Mouse (Mus musculus) neural tube, embryonic 13.5 days (tissue): ENCODE results near the gene Gm20388. TPM values are rescaled to one million over a fixed set of nuclear protein-coding genes. Genes with fewer than 3 reads are reported as not detected.

Experiments used
- ATAC-seq: fragments of 200-750 bp; cut with Nextera tagmentation; 2 replicates; pipeline ENCODE4 v1.8.0; 2017; ENCODE audit warnings: low read depth, mild to moderate bottlenecking, moderate TSS enrichment, moderate library complexity
- H3K27ac ChIP-seq: fragments of 300-500 bp; sonication (generic); replicated peaks from 2 replicates; pipeline ENCODE4 v1.5.1; 2015; ENCODE audit warnings: moderate library complexity, mild to moderate bottlenecking, inconsistent platforms
- H3K27me3 ChIP-seq: fragments of 300-500 bp; sonication (generic); 2 replicates; pipeline ENCODE4 v1.6.1; 2015; ENCODE audit warnings: mild to moderate bottlenecking, inconsistent platforms
- H3K36me3 ChIP-seq: fragments of 300-500 bp; sonication (generic); 2 replicates; pipeline ENCODE4 v1.6.1; 2015; ENCODE audit warnings: mild to moderate bottlenecking, inconsistent platforms
- H3K4me1 ChIP-seq: fragments of 300-500 bp; sonication (generic); replicated peaks from 2 replicates; pipeline ENCODE4 v1.6.1; 2015; ENCODE audit warnings: inconsistent platforms
- H3K4me2 ChIP-seq: fragments of 300-500 bp; sonication (generic); 2 replicates; pipeline ENCODE4 v1.6.1; 2015; ENCODE audit warnings: inconsistent platforms, mild to moderate bottlenecking, moderate library complexity
- H3K4me3 ChIP-seq: fragments of 300-500 bp; sonication (generic); 2 replicates; pipeline ENCODE4 v1.5.1; 2015; ENCODE audit warnings: mild to moderate bottlenecking, inconsistent platforms
- H3K9ac ChIP-seq: fragments of 300-500 bp; sonication (generic); 2 replicates; pipeline ENCODE4 v1.6.1; 2015; ENCODE audit warnings: moderate library complexity, mild to moderate bottlenecking, inconsistent platforms
- H3K9me3 ChIP-seq: fragments of 300-500 bp; sonication (generic); 2 replicates; pipeline ENCODE4 v1.6.1; 2016; ENCODE audit warnings: inconsistent platforms
- WGBS: fragments of 180-500 bp; shearing (Covaris S2); methylation state at CpG from one replicate; pipeline ENCODE4 v1.1.7; 2015; 5-methylcytosine and 5-hydroxymethylcytosine counted together
- polyA plus RNA-seq: library from polyadenylated mRNA; unstranded; fragments of >200 nt; fragmentation: Nextera tagmentation; extraction: Ambion mirVana; gene quantifications from 2 replicates; pipeline ENCODE4 v1.2.1, GENCODE M21; 2015

The Gm20388 gene
- polyA plus RNA-seq, 1 experiment from 2014 or later = 0.27 TPM

DNA sequence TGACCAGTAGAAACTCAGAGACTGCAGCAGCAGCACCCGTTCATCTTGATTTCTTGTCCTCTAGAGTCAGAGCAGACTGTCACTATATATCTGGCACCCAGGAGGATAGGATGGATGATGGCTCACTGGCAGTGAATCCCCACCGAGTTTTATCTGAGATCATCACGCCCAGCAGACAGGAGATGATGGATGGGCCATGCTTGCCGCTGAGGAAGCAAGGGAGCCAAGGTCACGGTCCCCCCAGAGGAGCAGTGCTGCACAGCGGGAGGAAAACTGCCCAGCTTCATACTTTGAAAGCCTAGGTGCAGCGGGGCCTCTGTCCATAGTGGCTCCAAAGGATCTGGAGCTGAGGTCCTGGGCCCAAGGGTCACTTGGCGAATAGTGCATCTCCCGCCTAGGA is 2122.1 kb downstream of the Gm20388 start:
- H3K27me3 ChIP-seq = no peaks in the 10 kb centered on the region
- peak overlapping the region; percentile 41; the same call in 1 of the 2 replicates for H3K9ac ChIP-seq
- H3K4me3 ChIP-seq = no peak overlapping the region
- no peaks in the 10 kb centered on the region for H3K9me3 ChIP-seq
- peak overlapping the region; percentile 71; the same call in 1 of the 2 replicates for H3K27ac ChIP-seq
- 0 out of 2 replicates have a peak, but pooled peaks cover 3% of the 10 kb centered on the region for H3K36me3 ChIP-seq
- ATAC-seq = peak; percentile 17; the same call in 1 of the 2 replicates
- H3K4me2 ChIP-seq = no peak overlapping the region
- H3K4me1 ChIP-seq = peaks cover 34% of the 10 kb centered on the region
- WGBS = 51% methylated on average over 9 of the region's 9 CpGs

DNA sequence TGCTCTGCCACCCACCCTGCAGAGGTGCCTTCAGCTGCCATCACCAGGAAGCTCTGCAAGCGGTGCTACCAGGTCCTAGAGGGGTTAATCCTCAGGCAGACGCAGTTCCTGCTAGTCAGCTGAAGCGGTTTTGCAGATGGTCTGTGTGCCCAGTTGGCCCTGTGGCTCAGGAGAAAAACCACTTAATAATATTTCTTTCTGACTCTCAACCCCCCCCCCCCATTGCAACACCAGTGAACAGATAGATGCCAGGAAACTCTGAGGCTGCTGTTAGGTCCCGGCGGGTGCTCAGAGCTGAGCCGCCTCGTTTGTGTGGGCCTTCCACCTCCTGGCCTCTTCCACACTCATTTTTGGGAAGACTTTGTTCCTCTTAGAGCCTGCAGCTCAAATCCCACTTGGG is 2124.9 kb downstream of the Gm20388 start:
- no peaks in the 10 kb centered on the region for H3K27me3 ChIP-seq
- H3K4me3 ChIP-seq = no peak overlapping the region
- no peak overlapping the region for H3K27ac ChIP-seq
- 82% methylated on average over 7 of the region's 7 CpGs for WGBS
- no peaks in the 10 kb centered on the region for H3K9me3 ChIP-seq
- H3K4me1 ChIP-seq = peaks cover 26% of the 10 kb centered on the region
- no peak overlapping the region for H3K4me2 ChIP-seq
- H3K36me3 ChIP-seq = no peaks in the 10 kb centered on the region
- H3K9ac ChIP-seq = no peak overlapping the region
- ATAC-seq = no peak

GRCm38 (mm10) chr8:122036325-122036724 is 2125.7 kb downstream of the Gm20388 start:
- WGBS = 86% methylated on average over 6 of the region's 6 CpGs

GRCm38 (mm10) chr8:122037279-122037678 is 2126.6 kb downstream of the Gm20388 start:
- no peaks in the 10 kb centered on the region for H3K27me3 ChIP-seq
- WGBS = 65% methylated on average over 7 of the region's 7 CpGs

More at GRCm38 (mm10) chr8:122036325-122036724, 2125.7 kb downstream of the Gm20388 start:
- no peak overlapping the region for H3K9ac ChIP-seq
- peaks cover 18% of the 10 kb centered on the region for H3K4me1 ChIP-seq
- no peaks in the 10 kb centered on the region for H3K9me3 ChIP-seq
- no peak overlapping the region for H3K27ac ChIP-seq
- H3K27me3 ChIP-seq = no peaks in the 10 kb centered on the region
- H3K36me3 ChIP-seq = no peaks in the 10 kb centered on the region
- ATAC-seq = no peak
- no peak overlapping the region for H3K4me2 ChIP-seq
- no peak overlapping the region for H3K4me3 ChIP-seq

DNA sequence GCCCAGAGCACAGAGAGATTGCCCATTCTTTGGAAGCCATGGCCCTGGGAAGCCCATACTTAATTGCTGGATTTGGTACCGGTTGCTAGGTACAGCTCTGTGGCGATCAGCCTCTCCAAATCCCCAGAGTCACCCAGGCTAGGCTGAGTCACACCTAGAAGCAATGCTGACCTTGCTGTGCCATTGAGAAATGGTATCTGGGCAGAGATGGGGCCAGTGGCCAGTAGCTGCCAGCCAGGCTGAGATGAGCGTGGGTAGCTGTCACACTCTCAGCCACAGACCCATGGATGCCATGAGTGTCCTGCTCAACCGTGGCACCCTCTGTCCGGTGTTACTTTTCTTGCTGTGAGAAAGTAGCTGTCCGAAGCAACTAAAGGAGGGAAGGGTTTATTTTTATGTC is 2127.4 kb downstream of the Gm20388 start:
- no peak overlapping the region for H3K9ac ChIP-seq
- H3K27me3 ChIP-seq = no peaks in the 10 kb centered on the region
- no peak overlapping the region for H3K4me2 ChIP-seq
- H3K36me3 ChIP-seq = no peaks in the 10 kb centered on the region
- no peak for ATAC-seq
- WGBS = 94% methylated on average over 6 of the region's 6 CpGs
- no peak overlapping the region for H3K4me3 ChIP-seq
- 0 out of 2 replicates have a peak, but pooled peaks cover under 1% of the 10 kb centered on the region for H3K4me1 ChIP-seq
- H3K27ac ChIP-seq = no peak overlapping the region
- H3K9me3 ChIP-seq = no peaks in the 10 kb centered on the region

More at GRCm38 (mm10) chr8:122037279-122037678, 2126.6 kb downstream of the Gm20388 start:
- ATAC-seq = no peak
- Histone ChIP-seq H3K36me3 (no peaks in the 10 kb centered on the region), H3K4me2 (no peak overlapping the region), H3K27ac (no peak overlapping the region), H3K9ac (no peak overlapping the region), H3K4me1 (peaks cover 8% of the 10 kb centered on the region), H3K4me3 (no peak overlapping the region), H3K9me3 (no peaks in the 10 kb centered on the region)

- H3K4me1 ChIP-seq = no peaks in the 10 kb centered on the region
- H3K4me2 ChIP-seq = no peak overlapping the region
- H3K4me3 ChIP-seq = no peak overlapping the region
- H3K9me3 ChIP-seq = no peaks in the 10 kb centered on the region
- no peaks in the 10 kb centered on the region for H3K27me3 ChIP-seq
- no peaks in the 10 kb centered on the region for H3K36me3 ChIP-seq
- no peak overlapping the region for H3K27ac ChIP-seq
- no peak for ATAC-seq
- no peak overlapping the region for H3K9ac ChIP-seq
- 87% methylated on average over 4 of the region's 4 CpGs for WGBS
Observed at GRCm38 (mm10) chr8:122039452-122039851, 2128.8 kb downstream of the Gm20388 start.

DNA sequence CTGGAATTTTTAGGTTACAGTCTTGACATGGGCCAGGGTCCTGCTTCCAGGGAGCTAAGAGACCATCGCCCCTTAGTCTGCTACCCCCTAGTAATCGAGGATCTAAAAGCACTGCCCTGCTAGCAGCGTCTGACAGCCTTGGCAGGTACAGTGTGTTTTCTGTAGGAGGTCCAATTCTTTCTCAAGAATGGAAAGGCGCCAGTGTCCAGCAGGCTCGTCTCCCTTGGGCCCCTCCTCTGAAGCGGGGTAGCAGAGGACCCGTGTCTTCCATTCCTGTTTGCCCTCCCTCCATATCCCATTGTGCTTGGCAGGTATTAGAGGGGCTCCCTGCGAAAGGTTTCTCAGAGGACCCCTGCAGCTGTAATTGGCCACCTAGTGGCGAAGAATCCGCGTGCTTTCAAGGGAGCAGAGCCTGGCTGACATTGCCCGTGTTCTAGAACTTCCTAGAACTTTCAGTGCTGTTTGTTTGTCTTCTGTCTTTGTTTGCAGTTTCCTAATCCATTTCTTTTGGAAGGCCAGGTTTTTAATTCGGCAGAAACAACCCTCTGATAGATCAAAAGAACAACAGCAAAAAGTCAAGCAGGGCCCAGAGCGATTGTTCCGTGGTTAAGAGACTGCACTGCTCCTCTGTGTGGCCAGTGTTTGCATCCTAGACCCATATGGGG is 2136.7 kb downstream of the Gm20388 start:
- Histone ChIP-seq H3K9ac (no peak overlapping the region), H3K36me3 (no peaks in the 10 kb centered on the region), H3K4me2 (no peak overlapping the region), H3K4me3 (no peak overlapping the region), H3K27me3 (no peaks in the 10 kb centered on the region), H3K27ac (no peak overlapping the region), H3K9me3 (no peaks in the 10 kb centered on the region), H3K4me1 (0 out of 2 replicates have a peak, but pooled peaks cover 9% of the 10 kb centered on the region)
- WGBS = 65% methylated on average over 15 of the region's 15 CpGs
- no peak for ATAC-seq

- no peak for ATAC-seq
- H3K4me3 ChIP-seq = no peak overlapping the region
- 85% methylated on average over 4 of the region's 4 CpGs for WGBS
- no peak overlapping the region for H3K4me2 ChIP-seq
- H3K9ac ChIP-seq = no peak overlapping the region
- H3K27me3 ChIP-seq = no peaks in the 10 kb centered on the region
- peaks cover 10% of the 10 kb centered on the region; the same call in 1 of the 2 replicates for H3K4me1 ChIP-seq
- H3K36me3 ChIP-seq = no peaks in the 10 kb centered on the region
- H3K9me3 ChIP-seq = no peaks in the 10 kb centered on the region
- 0 out of 2 replicates have a peak overlapping the region, but pooled peaks have one; percentile 33 for H3K27ac ChIP-seq
Observed at GRCm38 (mm10) chr8:122049266-122049665, 2138.6 kb downstream of the Gm20388 start.

DNA sequence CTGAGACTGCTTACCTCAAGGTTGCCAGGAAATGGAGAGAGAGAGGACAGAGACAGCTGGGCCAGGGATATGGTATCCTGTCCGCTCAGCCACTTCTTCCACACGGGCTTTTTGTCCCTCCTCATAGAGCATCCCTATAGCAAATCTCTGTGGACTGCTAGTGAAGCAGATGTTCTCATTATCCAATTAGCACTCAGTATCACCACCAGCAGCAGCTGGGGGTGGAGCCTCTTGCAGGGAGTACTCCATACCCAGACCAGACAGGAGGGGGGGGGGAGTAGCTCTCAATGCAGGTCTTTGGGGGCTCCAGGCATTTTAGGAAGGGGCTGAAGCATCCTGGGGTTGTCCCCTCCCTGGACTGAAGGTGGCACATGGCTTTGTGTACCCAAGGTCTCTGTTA is 2139.3 kb downstream of the Gm20388 start:
- WGBS = 38% methylated on average over 2 of the region's 2 CpGs
- H3K9me3 ChIP-seq = no peaks in the 10 kb centered on the region
- no peak for ATAC-seq

GRCm38 (mm10) chr8:122050620-122051019 is 2140.0 kb downstream of the Gm20388 start:
- no peaks in the 10 kb centered on the region for H3K36me3 ChIP-seq
- no peak overlapping the region for H3K4me2 ChIP-seq
- no peak overlapping the region for H3K27ac ChIP-seq
- no peak overlapping the region for H3K4me3 ChIP-seq
- ATAC-seq = no peak
- H3K9me3 ChIP-seq = no peaks in the 10 kb centered on the region
- peaks cover 24% of the 10 kb centered on the region for H3K4me1 ChIP-seq
- no peak overlapping the region for H3K9ac ChIP-seq
- H3K27me3 ChIP-seq = no peaks in the 10 kb centered on the region
- WGBS = 93% methylated on average over 9 of the region's 9 CpGs

More for the DNA sequence above, 2139.3 kb downstream of the Gm20388 start:
- no peak overlapping the region for H3K4me2 ChIP-seq
- peak overlapping the region; percentile 33; the same call in 1 of the 2 replicates for H3K27ac ChIP-seq
- H3K27me3 ChIP-seq = no peaks in the 10 kb centered on the region
- H3K9ac ChIP-seq = no peak overlapping the region
- H3K4me3 ChIP-seq = no peak overlapping the region
- no peaks in the 10 kb centered on the region for H3K36me3 ChIP-seq
- H3K4me1 ChIP-seq = peaks cover 17% of the 10 kb centered on the region

DNA sequence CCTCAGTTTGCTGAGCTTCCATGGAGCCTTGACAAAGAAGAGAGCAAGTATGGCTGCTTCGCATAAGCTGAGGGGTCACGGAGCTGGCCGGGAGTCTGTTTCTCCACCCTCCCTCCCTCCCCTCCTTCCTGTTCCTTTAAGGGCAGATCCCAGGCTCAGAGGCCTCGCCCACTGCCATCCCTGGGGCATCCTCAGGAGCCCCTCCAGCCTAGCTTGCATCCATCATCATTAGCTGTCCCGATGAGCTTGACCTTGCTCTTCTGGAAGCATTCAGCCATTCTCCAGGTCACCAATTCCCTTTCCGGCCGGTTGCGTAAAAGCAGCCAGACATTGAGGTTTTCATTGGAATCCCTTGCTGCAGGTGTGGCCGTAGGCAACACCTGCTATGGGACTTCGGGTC is 2144.7 kb downstream of the Gm20388 start:
- Histone ChIP-seq H3K9ac (no peak overlapping the region), H3K4me1 (peaks cover 19% of the 10 kb centered on the region), H3K4me2 (no peak overlapping the region), H3K27ac (0 out of 2 replicates have a peak overlapping the region, but pooled peaks have one; percentile 38), H3K9me3 (no peaks in the 10 kb centered on the region), H3K36me3 (no peaks in the 10 kb centered on the region), H3K4me3 (no peak overlapping the region), H3K27me3 (no peaks in the 10 kb centered on the region)
- WGBS = 45% methylated on average over 10 of the region's 10 CpGs
- ATAC-seq = no peak

DNA sequence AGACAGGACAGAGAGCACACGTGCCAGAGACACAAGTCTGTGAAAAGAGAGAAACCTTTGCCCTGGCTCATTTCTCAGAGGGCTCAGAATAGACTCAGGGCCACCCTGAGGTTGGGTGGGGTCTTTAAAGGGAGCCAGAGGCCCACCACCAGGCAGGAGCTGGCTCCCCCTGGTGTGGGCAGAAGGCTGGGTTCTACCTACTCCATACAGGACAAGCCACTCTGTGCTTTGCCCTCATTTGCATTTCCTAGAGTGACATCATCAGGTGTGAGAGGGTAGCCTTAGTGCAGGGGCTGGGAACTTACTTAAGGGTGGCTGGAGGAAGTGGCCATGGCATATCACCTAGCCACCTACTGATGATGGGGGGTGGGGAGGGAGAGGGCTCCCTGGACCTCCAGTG is 2145.5 kb downstream of the Gm20388 start:
- Histone ChIP-seq H3K27me3 (no peaks in the 10 kb centered on the region), H3K4me2 (no peak overlapping the region), H3K9me3 (no peaks in the 10 kb centered on the region), H3K4me1 (peaks cover 19% of the 10 kb centered on the region), H3K36me3 (no peaks in the 10 kb centered on the region), H3K4me3 (no peak overlapping the region), H3K9ac (no peak overlapping the region), H3K27ac (no peak overlapping the region)
- ATAC-seq = no peak
- WGBS = 20% methylated on average over 1 of the region's 1 CpGs

GRCm38 (mm10) chr8:122056882-122057281 is 2146.2 kb downstream of the Gm20388 start:
- Histone ChIP-seq H3K36me3 (no peaks in the 10 kb centered on the region), H3K4me2 (no peak overlapping the region), H3K9me3 (no peaks in the 10 kb centered on the region), H3K4me3 (no peak overlapping the region), H3K27ac (no peak overlapping the region), H3K27me3 (no peaks in the 10 kb centered on the region), H3K4me1 (peaks cover 19% of the 10 kb centered on the region), H3K9ac (no peak overlapping the region)
- no peak for ATAC-seq
- WGBS = 64% methylated on average over 7 of the region's 7 CpGs
